Mouse (Mus musculus): ENCODE measurements around the gene Smad3.

Smad3 gene

DNA sequence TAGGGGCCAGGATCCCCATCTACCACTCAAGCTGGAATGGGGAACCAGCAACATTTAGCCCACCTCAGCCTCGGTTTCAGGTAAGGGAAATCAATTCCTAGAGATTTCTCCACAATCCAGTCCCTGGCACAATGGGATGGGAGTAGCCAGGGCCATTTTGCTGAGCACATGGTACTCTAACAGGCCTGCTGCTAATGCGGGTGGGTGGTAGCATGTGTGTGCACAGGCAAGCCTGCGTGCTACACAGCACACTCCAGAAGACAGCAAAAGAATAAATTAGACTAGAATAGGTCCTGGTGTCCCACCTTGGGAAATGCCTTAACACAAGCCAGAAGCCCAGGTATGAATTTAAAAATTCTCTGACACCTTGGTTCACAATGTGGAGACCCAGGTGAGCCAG, 10.8 kb downstream of the Smad3 start:
- no peak for DNase-seq (ENCODE audit: low read depth, low spot score)

DNA sequence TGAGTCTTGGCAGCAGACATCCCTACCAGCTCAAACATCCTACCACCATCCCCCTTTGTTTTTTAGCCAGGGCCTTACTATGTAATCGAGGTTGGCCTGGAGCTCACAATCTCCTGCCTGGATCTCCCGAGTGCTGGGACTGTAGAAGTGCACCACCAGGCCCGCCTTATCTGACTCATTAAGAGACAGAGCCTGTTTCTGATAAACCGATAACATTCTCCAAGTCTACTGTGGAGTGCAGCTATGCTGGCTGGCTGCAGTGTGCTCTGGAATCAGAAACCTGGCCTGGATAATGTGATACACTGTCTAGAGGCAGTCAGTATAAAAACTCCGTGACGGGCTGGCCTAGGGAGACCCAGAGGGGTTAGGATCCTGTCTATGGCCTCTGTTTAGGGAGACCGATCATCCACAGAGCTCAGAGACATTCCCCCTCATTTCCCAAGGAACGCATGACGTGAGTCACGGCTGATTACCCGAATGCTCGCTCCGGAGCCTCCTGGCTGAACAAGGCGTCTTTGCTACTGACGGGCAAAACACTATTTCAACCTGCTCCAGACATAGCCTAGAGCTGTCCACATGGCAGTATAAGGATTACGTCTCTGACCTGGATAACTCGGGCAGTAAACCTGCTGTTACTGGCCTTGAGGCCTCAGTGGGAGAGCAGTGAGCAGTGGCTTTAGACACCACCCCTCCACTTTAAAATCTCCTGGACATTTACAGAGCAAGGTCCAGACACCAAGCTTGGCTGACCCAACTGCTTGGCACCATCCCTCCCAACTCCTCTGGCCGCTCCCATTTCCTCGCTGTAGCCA, 11.8 kb downstream of the Smad3 start:
- no peak for DNase-seq (ENCODE audit: low read depth, low spot score)

DNA sequence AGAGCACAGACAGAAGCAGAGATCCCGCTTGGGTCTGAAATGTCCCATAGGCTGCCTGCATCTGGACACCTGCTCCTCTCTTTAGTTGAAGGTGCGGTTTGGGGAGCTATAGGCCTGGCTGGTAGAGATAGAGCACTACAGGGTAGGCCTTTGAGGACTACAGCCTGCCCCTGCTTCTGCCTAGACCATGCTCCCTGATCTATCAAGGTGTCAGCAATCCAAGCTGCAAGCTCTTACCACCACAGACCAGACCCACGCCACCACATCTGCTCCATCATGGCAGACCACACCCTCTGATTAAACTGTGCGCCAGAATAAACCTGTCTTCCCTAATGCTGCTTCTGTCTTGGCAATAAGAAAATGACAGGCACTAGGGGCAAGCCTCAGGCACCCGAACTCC, 13.2 kb downstream of the Smad3 start:
- no peak for DNase-seq (ENCODE audit: low read depth, low spot score)

DNA sequence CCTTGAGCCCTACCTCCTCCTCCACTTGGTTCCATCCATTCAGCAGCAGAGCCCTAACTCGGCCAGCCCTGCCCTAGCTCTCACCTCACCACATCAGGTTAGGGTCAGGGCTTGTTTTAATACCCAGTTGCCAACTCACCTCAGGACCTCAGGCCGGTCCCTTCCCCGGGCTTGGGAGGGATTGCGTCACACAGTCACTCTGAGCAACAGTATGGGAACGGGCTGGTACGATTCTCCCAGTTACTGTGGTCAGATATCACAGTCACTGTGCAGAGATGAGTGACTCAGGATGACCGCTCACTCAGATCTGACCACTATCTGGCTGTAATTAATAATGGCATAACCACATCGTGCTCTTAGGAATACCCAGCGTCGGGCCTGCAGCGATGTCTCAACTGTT, 14.0 kb downstream of the Smad3 start:
- DNase-seq (ENCODE audit: low read depth, low spot score): no peak

DNA sequence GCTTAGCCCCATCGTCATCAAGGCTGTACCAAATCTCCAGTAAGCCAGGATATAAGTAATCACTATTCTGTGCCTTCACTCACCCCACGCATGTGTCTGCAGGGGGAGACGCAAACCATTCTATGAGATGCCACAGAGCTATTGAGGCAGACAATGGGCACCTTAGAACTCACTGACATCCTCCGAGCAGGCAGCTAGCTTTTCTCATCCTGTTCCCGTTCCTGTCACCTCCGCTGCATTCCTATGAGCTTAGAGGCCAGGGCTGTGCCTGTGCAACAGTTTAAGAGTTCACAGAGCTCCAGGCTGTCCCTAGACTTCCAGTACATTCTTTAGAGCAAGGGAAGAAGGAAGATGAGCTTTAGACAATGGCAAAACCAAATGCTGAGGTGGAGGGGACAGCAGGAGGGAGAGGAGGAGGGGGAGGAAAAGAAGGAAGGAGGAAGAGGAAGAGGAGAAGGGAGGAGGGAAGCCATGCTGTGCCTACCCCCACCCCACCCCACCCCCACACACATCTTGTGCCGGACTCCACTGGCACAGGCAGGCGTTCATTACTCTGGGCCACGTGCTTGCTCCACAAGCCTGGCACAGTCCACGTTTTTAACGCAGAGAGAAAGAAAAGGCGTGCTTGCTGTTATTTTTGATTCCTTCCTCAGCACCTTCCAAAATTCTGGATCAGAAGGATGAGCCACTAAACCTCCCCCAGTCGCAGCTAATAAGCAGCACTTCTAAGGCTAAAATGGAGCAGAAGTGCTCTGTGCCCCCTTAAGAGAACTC, 14.7 kb downstream of the Smad3 start:
- no peak for DNase-seq (ENCODE audit: low read depth, low spot score)

DNA sequence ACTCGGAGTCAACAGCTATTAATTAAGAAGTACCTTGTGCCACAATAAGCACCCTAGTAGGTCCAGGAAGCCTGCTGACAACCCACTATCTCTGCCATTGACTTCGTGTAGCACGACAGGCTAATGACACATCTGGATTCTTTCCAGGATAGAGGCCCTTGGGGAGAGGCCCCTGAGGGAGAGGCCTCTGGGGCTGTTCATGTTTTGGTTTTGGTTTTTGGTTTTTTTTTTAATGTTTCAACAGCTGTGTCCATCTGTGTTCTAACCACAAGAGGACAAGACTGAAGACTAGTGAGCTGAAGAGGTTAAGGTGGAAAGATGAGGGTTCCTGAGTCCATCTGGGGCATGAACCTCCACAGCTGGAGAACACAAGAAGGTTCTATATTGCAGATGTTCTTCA, 15.5 kb downstream of the Smad3 start:
- DNase-seq (ENCODE audit: low read depth, low spot score): no peak

DNA sequence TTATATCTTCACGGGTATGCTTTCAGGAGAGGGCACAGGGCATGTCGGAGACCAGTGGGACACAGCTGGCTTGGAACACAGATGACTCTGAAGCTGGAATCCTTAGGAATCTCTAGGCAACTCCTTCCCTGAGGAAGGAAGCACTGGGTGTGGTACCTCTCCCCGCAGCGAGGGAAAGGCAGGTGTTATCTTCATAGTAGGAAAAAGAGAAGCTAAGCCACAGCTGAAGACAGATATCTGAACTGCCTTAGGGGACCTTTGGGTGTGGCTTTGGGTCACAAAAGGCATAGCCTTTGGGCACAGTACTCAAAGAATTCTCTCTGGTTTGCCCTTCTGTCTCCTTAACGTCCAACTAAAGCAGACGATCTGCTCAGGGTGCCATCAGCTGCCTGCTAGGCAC, 16.0 kb downstream of the Smad3 start:
- no peak for DNase-seq (ENCODE audit: low read depth, low spot score)

DNA sequence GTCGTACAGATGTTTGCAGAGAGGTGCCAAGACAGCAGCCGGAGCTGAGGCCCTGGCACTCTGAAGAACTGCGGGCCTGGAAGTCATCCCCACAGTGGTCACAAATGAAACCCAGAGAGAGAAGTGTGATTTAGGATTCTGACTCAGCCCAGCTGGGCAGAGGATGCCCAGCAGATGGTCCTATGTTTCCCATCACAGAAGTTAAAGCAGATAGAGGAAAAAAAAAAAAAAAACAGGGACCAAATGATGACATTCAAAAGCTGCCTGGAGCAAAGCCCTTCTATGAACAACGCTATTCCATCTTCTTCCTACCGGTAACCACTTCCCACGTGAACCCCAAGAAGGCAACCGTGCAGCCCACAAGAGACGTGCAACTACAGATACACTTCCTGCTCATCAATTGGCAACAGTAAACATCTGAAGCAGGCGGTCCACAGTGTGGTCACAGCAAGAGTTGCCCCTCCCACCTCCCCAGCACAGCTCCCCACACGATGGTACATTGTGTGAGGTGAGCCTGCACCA, 17.4 kb downstream of the Smad3 start:
- no peak for DNase-seq (ENCODE audit: low read depth, low spot score)

DNA sequence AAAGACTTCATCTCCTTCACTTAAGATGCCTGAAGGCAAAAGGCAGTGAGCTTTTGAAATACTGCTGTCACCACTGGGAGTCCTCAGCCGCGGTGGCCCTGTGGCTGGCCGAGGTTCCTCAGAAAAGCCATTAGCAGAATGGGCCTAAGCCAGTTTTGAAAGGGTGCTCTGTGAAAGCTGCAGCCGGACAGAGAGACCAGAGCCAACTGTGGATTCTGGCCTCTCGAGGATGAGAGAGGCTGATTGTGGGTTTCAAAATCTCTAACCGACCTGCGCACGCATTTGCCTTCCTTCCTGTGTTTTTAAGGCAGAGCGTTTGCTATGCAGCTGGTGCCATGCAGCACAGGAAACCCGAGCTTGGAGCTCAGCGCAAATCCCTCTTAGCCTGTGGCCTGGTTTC, 19.0 kb downstream of the Smad3 start:
- DNase-seq (ENCODE audit: low read depth, low spot score): no peak

DNA sequence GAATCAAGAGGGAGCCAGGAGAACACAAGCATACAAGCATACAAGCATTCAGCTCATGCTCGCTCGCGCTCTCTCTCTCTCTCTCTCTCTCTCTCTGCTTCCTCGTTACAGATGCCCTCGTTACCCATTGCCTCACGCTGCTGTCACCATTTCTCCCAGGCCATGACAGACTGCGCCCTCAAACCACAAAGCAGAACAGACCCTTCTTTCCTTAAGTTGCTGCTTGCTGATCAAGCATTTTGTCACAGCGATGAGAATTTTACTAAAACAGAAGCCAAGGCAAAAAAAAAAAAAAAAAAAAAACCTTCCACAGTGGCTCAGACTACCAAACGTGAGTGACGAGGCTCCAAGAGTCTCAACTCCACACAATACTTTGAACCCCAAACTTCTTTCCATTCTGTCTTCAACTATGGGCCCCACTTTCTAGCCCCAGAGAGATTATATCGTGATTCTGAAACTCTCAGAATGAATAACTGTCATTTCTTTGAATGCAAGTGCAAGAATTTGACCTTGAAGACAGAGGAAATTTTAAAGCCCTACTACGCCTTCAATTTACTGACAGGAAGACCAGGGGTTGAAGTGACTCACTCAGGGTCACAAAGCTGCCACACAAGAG, 19.6 kb downstream of the Smad3 start:
- no peak for DNase-seq (ENCODE audit: low read depth, low spot score)

DNA sequence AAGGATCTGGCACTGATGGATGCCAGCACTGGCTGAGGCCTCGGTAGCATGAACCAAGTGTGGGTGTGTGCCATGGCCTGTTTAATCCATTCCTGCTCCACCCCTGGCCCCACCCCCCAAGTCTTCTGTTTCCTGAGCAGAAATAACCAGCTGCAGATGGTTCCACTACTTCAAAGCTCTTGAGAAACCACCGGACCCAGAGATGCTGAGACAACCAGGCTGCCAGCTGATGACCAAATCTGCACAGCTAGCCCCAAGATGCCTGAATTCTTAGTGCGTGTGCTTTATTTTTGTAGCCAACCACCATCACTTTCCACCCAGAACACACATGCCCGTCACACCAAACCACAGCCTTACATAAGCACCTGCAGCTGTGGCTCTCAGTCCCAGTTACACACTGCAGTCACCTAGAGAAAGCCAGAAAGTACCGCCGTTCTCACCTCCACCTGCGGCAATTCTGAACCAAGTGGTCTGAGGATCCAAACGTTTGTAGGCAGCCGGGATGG, 20.3 kb downstream of the Smad3 start:
- DNase-seq (ENCODE audit: low read depth, low spot score): no peak

DNA sequence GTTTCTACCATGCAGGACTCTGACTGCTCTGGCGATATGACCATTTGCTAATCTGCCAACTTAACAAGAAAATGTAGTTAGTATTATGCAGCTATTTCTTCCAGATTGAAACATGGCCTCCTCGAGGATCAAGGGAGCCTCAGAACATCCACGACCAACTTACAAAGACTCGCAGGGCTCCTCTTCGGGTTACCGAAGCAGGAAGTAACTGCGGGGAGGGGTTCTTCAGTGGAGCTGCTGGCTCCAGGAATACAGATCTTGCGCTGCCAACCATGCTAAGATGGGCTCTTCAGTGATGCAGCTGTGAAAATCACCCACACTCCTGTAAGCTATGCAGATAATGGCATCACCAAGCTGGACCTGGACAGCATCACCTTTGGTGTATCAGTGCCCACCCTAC, 23.5 kb downstream of the Smad3 start:
- no peak for DNase-seq (ENCODE audit: low read depth, low spot score)

DNA sequence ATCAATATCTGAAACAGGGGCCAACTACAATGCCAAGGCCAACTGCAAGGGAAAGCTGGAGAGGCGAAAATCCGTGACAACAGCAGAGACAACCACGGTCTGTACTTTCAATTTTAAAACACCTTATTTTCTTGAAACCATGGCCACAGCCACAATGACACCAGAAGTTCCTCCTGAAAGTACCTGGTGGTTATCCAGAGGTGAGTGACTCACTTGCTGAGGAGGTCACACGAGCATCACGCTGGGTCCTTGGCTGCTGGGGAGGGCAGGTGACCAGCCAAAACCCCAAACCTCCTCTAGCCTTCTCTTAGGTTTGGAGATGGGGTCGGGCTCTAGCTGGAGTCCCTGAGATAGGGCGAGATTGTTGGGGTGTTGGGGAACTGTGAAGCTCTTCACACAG, 25.1 kb downstream of the Smad3 start:
- DNase-seq (ENCODE audit: low read depth, low spot score): no peak

DNA sequence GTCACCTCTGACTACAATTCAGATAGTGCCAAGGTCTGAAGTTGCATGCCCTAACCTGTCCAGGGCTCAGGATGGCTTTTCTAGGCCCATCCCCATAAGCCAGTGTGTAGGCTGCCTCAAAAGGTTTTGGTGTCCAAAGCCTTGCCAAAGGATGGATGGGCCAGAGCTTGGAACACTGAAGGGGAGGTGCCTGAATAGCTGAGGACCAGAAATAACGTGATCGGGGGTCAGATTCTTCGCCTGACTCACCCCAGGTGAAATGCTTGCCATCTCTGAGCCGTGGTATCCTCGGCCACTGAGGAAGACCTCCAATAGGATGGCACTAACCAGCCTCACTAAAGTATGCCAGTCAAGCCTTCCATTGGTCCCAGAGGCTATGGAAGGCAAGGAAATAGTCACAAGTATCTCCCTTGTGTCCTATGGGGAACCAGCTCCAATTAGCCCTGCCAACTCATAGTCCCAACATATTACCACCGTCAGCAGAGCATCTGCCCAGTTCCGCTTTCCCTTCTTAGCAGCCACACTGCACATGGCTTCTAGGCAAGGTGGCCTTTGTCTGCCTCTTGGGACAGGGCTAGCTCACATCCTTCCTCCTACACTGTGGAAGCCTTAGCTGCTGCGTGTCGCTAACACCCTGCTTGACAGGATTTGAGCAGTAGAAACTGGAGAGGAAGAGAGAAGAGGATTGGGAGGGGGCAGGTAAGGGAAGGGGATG, 26.5 kb downstream of the Smad3 start:
- no peak for DNase-seq (ENCODE audit: low read depth, low spot score)

DNA sequence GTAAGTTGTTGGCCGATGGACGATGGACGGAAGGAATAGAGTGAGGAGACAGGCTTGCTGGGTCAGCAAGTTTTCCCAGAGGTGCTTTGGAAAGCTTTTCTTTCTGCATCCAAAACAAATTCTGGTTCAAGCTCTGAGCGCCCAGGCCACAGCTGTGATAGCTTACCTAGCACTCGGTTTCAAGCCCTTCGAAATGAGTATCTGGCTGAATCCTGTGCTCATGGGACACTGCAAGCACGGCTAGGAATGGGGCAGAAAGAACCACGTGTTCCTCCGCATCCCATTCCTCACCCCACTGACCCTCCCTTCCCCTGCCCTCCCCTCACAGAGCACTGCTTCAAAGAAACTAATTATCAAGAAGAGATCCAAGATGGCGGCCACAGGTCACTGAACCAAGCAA, 28.8 kb downstream of the Smad3 start:
- no peak for DNase-seq (ENCODE audit: low read depth, low spot score)

DNA sequence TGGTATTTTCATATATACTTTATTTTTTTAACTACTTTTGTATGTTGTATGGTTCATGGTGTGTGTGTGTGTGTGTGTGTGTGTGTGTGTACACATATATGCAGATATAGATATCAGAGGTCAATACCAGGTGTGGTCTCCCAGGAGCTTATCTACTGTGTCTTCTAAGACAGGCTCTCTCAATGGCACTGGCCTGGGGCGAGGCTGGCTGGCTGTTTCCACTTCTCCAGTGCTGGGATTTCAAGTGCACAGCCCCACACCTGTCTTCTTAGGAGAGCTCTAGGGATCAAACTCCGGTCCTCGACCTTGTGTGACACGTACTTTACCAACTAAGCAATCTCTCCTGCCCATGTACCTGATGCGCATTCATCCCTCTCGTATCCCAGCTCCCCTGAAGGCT, 30.7 kb downstream of the Smad3 start:
- no peak for DNase-seq (ENCODE audit: low read depth, low spot score)

DNA sequence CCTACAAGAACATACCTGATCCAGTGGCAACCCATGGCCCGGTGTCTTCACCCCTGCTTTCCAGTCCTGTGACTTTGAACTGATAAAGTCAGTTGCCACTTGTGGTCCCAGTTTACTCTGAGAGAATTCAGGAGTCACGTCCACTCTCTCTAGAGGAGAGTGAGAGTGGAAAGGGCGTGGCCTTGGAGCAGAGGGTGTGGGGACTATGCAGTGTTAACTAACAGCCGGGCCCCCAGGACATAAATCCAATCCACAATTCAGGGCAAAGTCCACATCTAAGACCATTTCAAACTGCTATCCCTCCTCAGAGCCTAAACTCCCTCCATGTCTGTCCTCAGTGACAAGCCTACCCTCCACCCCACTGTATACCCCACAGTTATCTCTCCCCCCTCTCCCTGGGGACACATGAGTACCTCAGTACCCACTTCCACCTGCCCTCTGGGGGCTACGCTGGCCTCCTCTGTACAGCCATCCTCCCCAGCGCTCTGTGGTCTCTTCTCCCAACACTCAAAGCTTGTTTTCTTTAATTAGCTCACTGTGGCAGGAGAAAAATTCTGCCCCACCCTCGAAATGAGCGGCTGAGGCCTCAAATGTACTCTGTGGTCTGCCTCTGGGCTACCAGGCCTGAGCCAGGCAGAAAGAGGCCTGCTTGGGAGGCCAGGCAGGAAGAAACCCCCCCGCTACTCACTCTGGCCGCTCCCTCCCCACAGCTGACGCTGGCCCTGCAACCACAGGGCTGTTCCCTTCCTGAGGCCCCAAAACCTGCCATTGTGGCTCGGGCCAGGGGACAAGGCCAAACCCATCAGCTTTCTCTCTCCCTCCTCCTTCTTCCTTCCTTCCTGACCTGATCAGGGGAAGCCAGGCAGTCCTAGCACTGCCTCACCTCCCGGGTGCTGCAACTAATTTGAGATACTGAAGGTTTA, 31.4 kb downstream of the Smad3 start:
- DNase-seq (ENCODE audit: low read depth, low spot score): no peak

DNA sequence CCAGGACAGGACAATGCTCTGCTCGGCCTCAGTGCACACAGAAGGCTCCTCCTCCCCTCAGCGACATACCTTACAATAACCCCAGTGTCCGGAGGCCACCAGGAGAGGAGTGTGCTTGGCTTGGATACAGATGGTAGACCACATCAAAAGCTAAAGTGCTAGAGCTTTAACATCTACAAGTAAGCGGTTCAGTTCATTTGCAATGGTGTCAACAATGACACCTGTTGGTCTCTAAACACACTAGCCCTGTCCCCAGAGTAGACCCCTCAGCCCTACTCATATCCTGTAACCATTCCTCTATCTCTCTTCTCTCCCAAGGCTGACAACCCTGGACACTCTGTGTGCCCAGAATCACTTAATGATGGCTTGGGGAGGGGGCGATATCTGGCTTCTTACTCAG, 33.0 kb downstream of the Smad3 start:
- DNase-seq (ENCODE audit: low read depth, low spot score): no peak

DNA sequence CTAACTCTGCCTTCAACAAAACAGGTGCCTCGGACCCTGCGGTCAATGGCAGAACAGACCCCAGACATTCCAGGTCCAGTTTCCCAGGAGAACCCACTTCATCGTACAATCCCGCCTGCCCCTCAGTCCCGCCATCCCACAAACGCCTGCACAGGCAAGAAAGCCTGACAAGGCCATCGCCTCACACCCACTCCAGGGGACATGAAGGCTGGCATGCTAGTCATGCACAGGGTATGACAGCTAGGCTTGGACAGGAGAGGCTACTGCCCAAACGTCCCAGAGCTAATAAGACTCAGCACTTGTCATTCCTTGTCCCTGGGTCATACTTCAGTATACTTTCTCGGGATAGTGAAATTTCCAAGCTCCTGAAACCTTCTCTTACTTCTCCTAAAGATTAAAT, 34.9 kb downstream of the Smad3 start:
- DNase-seq (ENCODE audit: low read depth, low spot score): no peak

DNA sequence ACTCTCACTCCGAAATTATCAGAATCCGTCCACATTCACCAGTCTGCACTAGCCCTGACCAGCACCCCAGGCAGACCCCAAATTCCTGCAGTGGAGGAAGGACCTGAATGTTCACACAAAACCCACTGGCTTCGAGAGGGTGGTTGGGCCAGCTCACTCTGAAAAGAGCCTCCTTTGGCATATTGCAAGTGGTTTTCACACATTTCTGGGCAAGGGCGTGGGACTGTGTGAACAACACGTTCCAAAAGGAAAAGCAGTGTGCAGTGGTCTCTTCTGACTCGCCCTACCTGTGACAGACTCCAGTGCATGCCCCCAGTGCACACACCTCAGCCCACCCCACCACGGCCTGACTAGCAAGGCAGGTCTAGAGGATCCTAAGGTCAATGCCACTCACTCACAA, 35.4 kb downstream of the Smad3 start:
- DNase-seq (ENCODE audit: low read depth, low spot score): no peak

All from WW6 (cell line).